Mouse (Mus musculus) WW6 (cell line): ENCODE measurements around the gene Lrsam1.
"Not testable (repeated sequence)": the region's sequence is repeated elsewhere in the genome, so short reads cannot be mapped to it uniquely, and the experiment has no call there.

Experiments
- DNase-seq: peaks from one replicate; pipeline ENCODE4 v3.0.0-alpha.2; 2013; ENCODE audit warnings: low read depth, low spot score

The Lrsam1 gene

GRCm38 (mm10) chr2:32961192-32961995 is at the start of gene Lrsam1, which contains the start of gene Rpl12:
Gene Lrsam1 (minus strand): TSS chr2:32961614.
Gene Rpl12 (plus strand): TSS chr2:32961559.
- DNase-seq: peak; percentile 74

- not testable (repeated sequence) for DNase-seq
Measured at GRCm38 (mm10) chr2:33009055-33009454, 47.6 kb upstream of the Lrsam1 start.

GRCm38 (mm10) chr2:33005041-33005440 is 43.6 kb upstream of the Lrsam1 start:
- DNase-seq: no peak

DNA sequence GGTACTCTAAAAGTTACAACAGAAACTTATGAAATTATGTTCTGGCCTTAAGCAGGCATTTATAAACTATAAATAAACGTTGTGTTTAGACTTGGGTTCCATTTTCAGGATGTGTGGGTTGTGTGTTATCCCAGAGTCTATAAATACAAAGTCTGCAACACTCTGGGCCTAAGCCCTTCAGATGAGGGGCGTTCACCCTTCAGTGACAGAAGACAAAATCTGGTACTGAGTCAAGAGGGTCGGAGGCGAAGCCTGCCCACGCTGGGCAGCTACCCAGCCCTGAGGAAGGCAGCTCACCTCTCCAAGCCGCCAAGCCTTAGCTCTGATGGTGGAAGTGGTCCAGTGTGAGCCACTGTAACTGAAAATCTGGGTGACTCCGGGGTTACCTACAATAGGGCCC is 40.7 kb upstream of the Lrsam1 start:
- DNase-seq: no peak

DNA sequence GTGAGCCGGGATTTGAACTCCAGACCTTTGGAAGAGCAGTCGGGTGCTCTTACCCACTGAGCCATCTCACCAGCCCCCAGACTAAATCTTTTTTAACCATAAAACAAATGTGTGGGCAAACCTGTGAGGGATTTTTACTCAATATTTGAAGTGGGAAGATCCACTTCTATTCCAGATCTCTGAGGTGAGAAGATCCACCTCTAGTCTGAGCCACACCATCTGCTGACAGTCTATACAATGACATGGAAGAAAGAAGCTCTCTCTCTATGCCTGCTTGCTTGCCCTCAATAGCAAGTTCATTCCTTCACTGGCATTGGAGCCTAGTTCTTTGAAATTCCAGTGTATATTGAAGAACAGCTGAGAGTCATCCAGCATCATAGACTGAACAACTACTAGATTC is 38.3 kb upstream of the Lrsam1 start:
- no peak for DNase-seq

- no peak for DNase-seq
Measured at GRCm38 (mm10) chr2:32997792-32998191, 36.4 kb upstream of the Lrsam1 start.

DNA sequence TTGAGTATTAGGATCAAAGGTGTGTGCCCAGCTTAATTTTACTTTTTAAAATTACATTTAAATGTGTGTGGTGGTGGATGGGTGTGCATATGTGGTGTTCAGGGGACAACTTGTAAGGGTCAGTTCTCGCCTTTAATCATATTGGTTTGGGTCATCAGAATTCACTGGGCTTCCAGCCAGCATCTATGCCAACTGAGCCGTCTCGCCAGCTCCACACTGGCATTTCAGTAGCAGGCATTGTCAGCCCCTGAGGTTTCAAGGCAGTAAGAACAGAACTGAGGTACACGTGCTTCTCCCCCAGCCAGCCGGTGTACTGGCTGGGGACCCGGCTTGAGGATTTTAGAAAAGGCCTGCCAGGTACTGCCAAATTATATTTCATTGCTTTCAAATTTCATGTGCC is 35.7 kb upstream of the Lrsam1 start:
- DNase-seq: no peak

- DNase-seq: no peak
Measured at GRCm38 (mm10) chr2:32992130-32992529, 30.7 kb upstream of the Lrsam1 start.

DNA sequence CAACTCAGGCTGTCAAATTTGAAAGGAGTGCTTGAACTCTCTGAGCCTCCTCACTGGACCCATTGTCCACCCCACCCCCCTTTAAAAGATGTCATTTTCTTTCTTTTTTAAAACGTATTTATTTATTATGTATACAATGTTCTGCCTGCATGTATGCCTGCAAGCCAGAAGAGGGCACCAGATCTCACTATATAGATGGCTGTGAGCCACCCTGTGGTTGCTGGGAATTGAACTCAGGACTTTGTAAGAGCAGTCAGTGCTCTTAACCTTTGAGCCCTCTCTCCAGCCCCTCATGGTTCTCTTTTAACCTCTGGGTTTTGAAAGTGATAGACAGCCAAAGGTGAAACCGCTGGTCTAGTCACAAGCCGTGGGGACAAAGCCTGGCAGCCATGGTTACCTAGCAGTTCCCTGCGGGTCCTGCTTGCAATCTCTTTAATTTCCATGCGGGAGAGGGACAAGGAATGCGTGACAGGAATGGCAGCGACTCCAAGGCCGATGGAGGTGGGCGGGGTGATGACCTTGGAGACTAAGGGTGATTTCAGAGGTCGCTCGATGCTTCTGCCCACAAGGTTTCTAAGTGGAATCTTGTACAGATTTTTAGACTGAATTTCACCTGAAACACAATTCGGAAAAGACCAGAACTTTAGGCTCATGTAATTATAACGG is 28.9 kb upstream of the Lrsam1 start:
- DNase-seq: no peak

GRCm38 (mm10) chr2:32989376-32989775 is 28.0 kb upstream of the Lrsam1 start:
- no peak for DNase-seq

DNA sequence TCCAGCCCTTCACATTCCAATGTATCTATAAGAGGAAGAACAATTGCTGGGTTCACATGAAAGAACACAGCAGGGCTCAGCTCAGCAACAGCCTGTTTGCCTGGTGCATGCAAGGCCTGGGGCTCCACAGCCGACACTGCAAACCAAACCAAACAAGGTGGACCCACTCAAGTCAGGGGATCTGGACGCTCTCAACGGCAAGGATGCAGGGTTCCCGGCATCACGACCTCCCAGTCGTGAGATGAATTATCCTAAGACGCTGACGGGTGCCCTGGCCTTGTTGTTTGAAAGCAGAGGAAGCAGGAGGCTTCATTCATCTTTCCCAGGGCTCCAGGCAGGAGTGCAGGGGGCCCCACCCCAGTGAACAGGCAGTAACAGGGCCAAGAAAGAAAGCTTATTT is 24.4 kb upstream of the Lrsam1 start:
- DNase-seq: no peak

GRCm38 (mm10) chr2:32983617-32984016 is 22.2 kb upstream of the Lrsam1 start:
- no peak for DNase-seq

GRCm38 (mm10) chr2:32982700-32983099 is 21.3 kb upstream of the Lrsam1 start:
- no peak for DNase-seq

DNA sequence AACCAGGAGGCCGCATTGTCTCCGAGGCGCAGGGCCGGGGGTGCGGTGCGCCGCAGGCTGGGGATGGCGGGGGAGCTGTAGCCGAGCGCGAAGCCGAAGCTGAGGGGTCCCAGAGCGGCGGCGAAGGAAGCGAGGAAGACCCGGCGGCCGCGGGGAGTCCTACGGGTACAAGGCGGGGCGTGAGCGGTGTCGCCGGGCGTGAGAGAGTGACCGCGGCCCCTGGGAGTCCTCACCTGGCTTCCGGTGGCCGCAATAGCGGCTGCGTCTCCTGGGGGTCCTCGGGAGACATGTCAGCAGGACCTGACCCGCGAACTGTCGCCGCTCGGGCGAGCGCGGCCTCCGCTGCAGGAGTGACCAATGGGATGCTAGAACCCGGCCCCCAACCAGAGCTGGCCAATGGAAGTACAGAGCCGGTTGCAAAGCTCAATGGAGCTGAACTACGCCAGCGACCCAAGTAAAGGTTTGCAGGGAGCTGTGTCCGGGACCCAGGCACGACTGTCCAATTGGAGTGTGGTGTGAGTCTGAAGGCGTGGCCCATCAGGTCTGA is 20.4 kb upstream of the Lrsam1 start, which contains the start of gene Slc2a8:
Gene Slc2a8 (minus strand): TSS at position 359 of the 547 bp plus-strand sequence.
- peak; percentile 89 for DNase-seq

GRCm38 (mm10) chr2:32981281-32981680 is 19.9 kb upstream of the Lrsam1 start:
- DNase-seq: no peak

DNA sequence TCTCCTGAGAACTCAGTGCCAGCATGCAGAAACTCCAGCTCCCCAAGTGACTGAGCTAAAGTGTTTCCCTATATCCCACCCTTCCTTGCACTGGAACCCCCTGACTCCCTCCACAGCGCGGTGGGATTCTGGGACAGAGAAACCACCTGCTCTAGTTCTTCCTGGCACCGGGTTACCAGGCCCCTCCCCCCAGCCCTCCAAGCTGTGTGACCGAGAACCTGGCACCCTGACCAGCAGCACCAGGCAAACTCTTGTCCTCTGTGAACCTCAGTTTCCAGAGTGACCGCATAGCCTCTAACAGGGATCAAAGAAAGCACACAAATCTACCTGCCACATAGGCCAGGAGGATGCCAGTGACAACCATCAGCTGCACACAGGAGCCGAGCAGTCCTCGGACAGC is 18.3 kb upstream of the Lrsam1 start:
- DNase-seq: no peak

DNA sequence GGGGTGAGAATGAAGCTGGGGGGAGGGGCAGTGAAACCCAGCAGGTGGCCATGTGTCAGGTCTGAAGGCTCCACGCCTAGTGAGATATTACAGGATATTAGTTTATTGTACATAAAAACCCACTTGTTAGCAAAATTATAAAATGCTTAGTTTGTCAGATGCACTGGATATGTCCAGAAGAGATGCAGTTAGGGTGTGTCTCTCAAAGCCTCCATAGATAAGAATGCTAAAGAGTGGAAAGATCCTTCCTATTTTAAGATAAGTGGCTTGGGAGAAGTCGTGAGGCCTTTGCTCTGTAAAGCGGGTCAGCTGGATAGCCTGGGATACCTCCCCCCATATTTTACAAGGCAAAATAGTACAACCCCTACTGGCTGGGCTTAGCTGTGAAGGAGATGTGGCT is 17.3 kb upstream of the Lrsam1 start:
- DNase-seq: no peak

DNA sequence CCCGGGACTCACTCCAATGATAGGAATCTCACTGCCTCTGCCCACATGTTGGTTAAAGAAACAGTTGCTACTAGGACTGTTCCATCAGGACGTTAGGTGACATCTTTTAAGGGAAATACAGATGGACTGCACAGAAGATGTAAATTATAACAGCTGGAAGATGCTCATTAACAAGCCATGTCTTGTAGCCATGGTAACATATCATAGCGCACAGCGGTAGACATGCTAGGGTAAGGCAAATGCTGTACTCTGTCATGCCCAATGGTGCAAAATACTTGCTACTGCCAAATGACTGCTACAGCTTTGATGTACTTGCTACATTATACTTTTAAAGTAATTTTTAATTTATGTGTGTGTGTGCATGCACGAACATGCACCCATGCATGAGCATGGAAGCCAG is 15.7 kb upstream of the Lrsam1 start:
- no peak for DNase-seq

DNA sequence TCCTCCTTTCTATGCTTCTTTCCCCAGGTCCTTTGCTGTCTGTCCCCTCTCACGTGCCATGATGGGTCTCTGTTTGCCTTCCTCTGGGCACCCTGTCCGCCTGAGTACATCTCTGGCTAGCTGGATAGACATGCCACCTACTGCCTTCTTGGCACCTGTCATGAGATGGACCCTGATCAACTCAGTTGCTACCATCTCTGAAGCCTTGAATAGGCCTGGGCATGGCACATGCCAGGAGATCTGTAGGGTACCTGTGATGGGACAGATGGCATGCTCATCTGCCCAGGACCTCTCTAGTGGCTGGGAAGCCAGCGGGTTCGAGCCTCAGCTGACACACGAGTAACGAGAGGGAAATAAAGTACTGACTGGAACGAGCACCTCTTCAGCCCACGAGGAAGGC is 12.8 kb upstream of the Lrsam1 start:
- no peak for DNase-seq

DNA sequence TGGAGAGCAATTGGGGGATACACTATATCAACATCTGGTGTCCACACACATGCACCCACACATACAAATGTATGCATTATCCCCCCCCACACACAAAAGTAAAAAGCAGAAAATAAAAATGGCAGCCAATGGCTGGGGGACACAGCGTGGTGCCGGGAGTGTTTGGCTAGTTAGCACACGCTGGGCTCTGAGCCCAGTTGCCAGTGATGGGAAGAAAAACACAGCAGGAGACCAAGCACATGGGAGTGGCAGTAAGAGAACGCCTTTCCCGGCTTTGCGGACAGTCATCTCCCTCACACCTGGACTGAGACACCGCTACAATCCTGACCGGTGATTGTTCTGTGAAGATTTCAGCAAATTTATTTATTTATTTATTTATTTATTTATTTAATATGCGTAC is 9.8 kb upstream of the Lrsam1 start:
- DNase-seq: no peak

DNA sequence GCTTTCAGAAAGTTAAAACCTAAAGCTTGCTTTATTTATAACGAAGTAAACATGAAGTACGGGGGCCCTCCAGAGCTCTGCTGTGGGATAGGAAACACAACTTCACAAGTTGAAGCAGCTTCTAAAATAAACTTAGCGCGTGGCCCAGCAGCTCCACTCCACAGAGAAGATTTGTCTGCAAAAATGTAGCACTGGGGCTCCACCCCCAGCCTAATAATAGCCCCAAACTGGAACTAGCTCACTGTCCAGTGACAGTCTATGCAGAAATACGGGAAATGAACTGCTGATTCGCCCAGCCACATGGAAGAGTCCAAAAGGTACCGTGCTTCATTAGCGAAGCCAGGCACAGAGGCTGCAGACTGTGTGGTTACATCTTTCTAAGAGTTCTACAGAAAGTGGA is 7.9 kb upstream of the Lrsam1 start:
- DNase-seq: no peak

DNA sequence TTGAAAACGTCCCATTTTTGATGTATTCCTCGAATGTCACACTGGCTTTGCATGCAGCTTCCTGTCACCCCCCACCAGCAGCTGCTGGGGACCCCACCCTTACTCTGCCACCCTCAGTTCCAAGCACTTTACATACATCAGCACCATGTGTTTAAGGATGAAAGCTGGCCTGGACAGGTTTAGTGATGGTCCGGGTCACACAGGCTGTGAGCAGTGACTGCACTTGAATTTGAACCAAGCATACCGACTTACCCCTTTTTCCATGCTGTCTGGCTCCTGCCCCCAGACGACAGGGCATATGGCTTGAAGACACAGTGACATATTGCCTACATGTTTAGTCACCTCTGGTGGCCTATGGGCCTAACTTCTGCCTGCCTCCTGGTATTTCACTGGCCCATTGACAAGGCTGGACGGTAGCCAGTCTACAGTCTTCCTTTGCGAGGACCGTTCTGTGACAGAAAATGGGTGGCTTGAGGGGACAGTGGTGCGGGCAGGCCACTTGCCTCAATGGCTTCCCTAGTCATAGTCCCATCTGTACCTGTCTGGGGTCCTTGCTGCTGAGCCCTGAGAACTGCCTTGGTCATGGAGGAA is 6.7 kb upstream of the Lrsam1 start:
- no peak for DNase-seq
